Mouse (Mus musculus): ENCODE measurements at regions not wholly inside any gene's neighbourhood (a gene's known extent, or its start where the extent isn't known, plus 50 kb on each side); places are given as distances from the start of the nearest gene placed in this dataset.

GRCm38 (mm10) chr7:119250381-119250780, 66.0 kb upstream of the Gpr139 start:
- DNase-seq (ENCODE audit: low spot score in 2 of 2): no peak

GRCm38 (mm10) chr7:119244785-119245184, 60.4 kb upstream of the Gpr139 start:
- DNase-seq (ENCODE audit: low spot score in 2 of 2): no peak

GRCm38 (mm10) chr7:119236343-119236742, 51.9 kb upstream of the Gpr139 start:
- no peak for DNase-seq (ENCODE audit: low spot score in 2 of 2)
